Comparison of ENCODE assay signal across 27 mouse cellular contexts in the genomic region with DNA sequence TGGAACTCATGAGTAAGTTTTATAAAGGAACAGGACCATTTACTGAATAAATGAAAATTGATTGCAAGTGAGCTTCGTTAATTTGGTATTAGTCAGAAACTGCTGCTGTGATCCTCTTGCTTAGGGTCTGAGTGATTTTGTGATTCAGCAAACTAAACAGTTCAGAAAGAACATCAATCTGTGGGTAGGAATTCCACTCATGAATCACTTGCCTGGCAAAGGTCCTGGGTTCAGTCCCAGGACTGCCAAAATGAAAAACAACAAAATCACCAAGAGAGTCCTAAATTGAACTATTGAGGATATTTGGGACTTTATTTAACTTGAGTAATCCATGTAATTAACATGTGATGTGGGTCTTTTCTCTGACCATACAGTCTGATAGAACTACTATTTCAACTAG. TPM values are rescaled to one million over a fixed set of nuclear protein-coding genes. Genes with fewer than 3 reads are reported as not detected.
DNase-seq lines count a peak whose midpoint lies in the region; TF ChIP-seq lines count a peak whose summit lies in the region.
"Had no signal": no experiment of that assay in that cellular context is flagged by ENCODE, and none has a peak within 500 bp of the region (broad histone marks: within the 10 kb centered on the region; RNA-seq: fewer than 3 reads in every experiment).

No protein-coding gene starts in this region.

- H3K4me3 ChIP-seq in layer of hippocampus, adult 2 months, result no peak overlapping the region
- H3K4me3 ChIP-seq: forebrain, embryonic 10.5 days; forebrain, embryonic 15.5 days; limb, embryonic 10.5 days; limb, embryonic 15.5 days; liver, embryonic 13.5 days; midbrain, embryonic 10.5 days; midbrain, embryonic 15.5 days; neural tube, embryonic 15.5 days had no signal

- TF ChIP-seq CTCF in layer of hippocampus, adult 2 months (conservative IDR thresholded peaks at IDR 0.05), result no peak

- DNase-seq in adrenal gland, adult 2 months, result peak; percentile 60
- DNase-seq in adrenal gland, postnatal 25 days, result no peak
- DNase-seq in heart, adult 11 months, result peak; percentile 59
- no peak for DNase-seq in heart, postnatal 25 days (ENCODE audit: low spot score)
- DNase-seq in layer of hippocampus, adult 2 months (ENCODE audit: low spot score in 2 of 2), result no peak
- DNase-seq in layer of hippocampus, adult 11-12 months (ENCODE audit: low spot score), result no peak
- peak; percentile 88 for DNase-seq in fibroblast of lung, adult 2 months (ENCODE audit: low read depth)
- no peak for DNase-seq in frontal cortex, postnatal 25 days (ENCODE audit: low spot score in 2 of 2)
- DNase-seq: cerebellum, adult 11 months; cerebellum, adult 9-10 months; cerebellum, postnatal 36 days; gastrocnemius, postnatal 10 days; kidney, postnatal 14 days; liver, embryonic 13.5 days; lung, embryonic 14.5 days; lung, postnatal 14 days; retina, postnatal 1 day; right cerebral cortex, postnatal 14 days; thymus, postnatal 4 days had no signal

- intact Hi-C loops in heart, postnatal 25 days (cut with DNase I), result no loop called here

- peak overlapping the region; percentile 84 for H3K27ac ChIP-seq in layer of hippocampus, adult 2 months
- H3K27ac ChIP-seq: forebrain, embryonic 10.5 days; forebrain, embryonic 15.5 days; hindbrain, embryonic 14.5 days; limb, embryonic 10.5 days; limb, embryonic 15.5 days; liver, embryonic 13.5 days; midbrain, embryonic 10.5 days; midbrain, embryonic 15.5 days; neural tube, embryonic 15.5 days had no signal

RNA-seq across cellular contexts. Expression of a gene that starts 35.3 kb away (rescaled TPM):
- total RNA-seq in adrenal gland, adult 2 months (2021), result 10 to 100 TPM; 85.2 to 98.2 TPM
- 45.9 and 57.8 TPM in 2 replicates for polyA plus RNA-seq in adrenal gland, adult 2 months (2012; rRNA removed)
- 87.7 and 113 TPM in 2 replicates for total RNA-seq in adrenal gland, postnatal 25 days (2021)
- 10 to 100 TPM; 50.1 to 51.0 TPM for total RNA-seq in heart, postnatal 25 days (2021)
- total RNA-seq in layer of hippocampus, adult 2 months (2021), result 100 to 1,000 TPM; 146 to 157 TPM

Comparison
In these comparisons a context has a peak if more than half of its experiments do, and no peak if none do; other contexts are left out.
1. DNase-seq: peak in adrenal gland, adult 2 months (single experiment), heart, adult 11 months (single experiment) and fibroblast of lung, adult 2 months (single experiment); none in adrenal gland, postnatal 25 days (single experiment), heart, postnatal 25 days (single experiment), layer of hippocampus, adult 2 months (0 of 2), layer of hippocampus, adult 11-12 months (single experiment) and frontal cortex, postnatal 25 days (0 of 2).